Mouse (Mus musculus) spleen, adult 2 months (tissue): ENCODE measurements around the gene Tmem139. TPM values are rescaled to one million over a fixed set of nuclear protein-coding genes. Genes with fewer than 3 reads are reported as not detected.

Experiments
- DNase-seq, 2 experiments: peaks; one replicate each; pipeline versions ENCODE4 v3.0.0 to v3.0.0-alpha.2; 2012 to 2021; ENCODE audit warnings: low spot score in 2 of 2, low read depth in 1 of 2
- H3K27ac ChIP-seq: fragments of 200-500 bp; 2 replicates; pipeline ENCODE4 v1.5.1; 2012; ENCODE audit warnings: low read length, inconsistent platforms; ENCODE audit not compliant: insufficient read depth
- H3K27me3 ChIP-seq: fragments of 200-500 bp; 2 replicates; pipeline ENCODE4 v1.6.1; 2012; ENCODE audit warnings: mild to moderate bottlenecking, moderate library complexity, low read length, inconsistent platforms; ENCODE audit not compliant: control insufficient read depth, insufficient read depth
- H3K36me3 ChIP-seq: fragments of 200-500 bp; 2 replicates; pipeline ENCODE4 v1.6.1; 2012; ENCODE audit warnings: mild to moderate bottlenecking, low read length, inconsistent platforms; ENCODE audit not compliant: control insufficient read depth, insufficient read depth
- H3K4me1 ChIP-seq: fragments of 200-500 bp; 2 replicates; pipeline ENCODE4 v1.6.1; 2011; ENCODE audit warnings: inconsistent platforms; ENCODE audit not compliant: control insufficient read depth, insufficient read depth, insufficient read length
- H3K4me3 ChIP-seq: fragments of 200-500 bp; 2 replicates; pipeline ENCODE4 v1.5.1; 2011; ENCODE audit warnings: mild to moderate bottlenecking, inconsistent platforms; ENCODE audit not compliant: insufficient read depth, insufficient read length; ENCODE audit errors: extremely low read depth
- CTCF ChIP-seq: fragments of 200-500 bp; IDR thresholded peaks from 2 replicates; pipeline ENCODE4 v1.5.1; 2011; ENCODE audit warnings: mild to moderate bottlenecking, inconsistent platforms; ENCODE audit not compliant: insufficient read depth, insufficient read length, insufficient replicate concordance; ENCODE audit errors: extremely low read depth
- POLR2A ChIP-seq: fragments of 200-500 bp; IDR thresholded peaks from 2 replicates; pipeline ENCODE4 v1.6.1; 2011; ENCODE audit warnings: low read depth, low read length, inconsistent platforms
- WGBS: fragments of 180-500 bp; shearing (Covaris S2); methylation state at CpG from one replicate; pipeline ENCODE4 v1.1.7; 2018; 5-methylcytosine and 5-hydroxymethylcytosine counted together
- polyA plus RNA-seq: library from polyadenylated mRNA; depleted of rRNA; stranded (reverse); fragments of >200 nt; gene quantifications from 2 replicates; pipeline ENCODE4 v1.2.3, GENCODE M21; 2012

Gene Tmem139
- polyA plus RNA-seq, 1 experiment = not detected

DNA sequence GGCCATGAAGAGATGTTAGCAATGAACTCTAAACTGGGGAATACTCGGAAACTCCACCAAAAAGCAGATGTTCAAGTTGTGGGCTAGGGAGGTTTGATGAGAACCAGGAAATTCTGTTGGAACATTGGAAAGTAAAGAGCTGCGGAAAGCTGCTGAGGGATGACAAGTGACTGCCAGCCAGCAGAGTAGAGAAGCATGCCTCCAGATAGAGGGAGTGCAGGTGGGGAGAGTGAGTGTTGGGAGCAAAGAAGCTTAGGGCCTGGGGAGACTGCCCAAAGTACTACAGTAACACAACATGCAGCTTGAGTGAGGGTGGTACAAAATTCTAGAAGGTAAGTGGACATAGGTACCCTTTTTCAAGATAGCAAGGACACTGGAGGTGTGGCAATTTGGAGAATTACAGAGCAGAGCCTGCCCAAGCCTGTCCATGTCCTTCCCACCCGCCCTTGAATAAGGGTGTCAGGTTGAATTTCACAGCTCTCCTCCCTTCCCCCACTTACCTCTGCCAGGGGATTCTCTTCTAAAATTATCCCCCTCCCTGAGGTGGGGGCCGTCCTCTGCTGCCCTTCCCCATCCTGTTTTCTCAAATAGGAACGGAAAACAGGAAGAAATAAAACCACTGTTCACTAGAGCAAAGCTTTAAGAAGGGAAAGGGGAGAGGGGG is 21.2 kb downstream of the Tmem139 start:
- Histone ChIP-seq H3K27me3 (no peaks in the 10 kb centered on the region), H3K4me1 (no peaks in the 10 kb centered on the region; the same call in 1 of the 2 replicates), H3K27ac (no peak overlapping the region), H3K4me3 (no peak overlapping the region), H3K36me3 (peaks cover 32% of the 10 kb centered on the region)
- 61% methylated on average over 5 of the region's 5 CpGs for WGBS
- TF ChIP-seq POLR2A = no peak
- TF ChIP-seq CTCF = no peak
- no peak for DNase-seq

DNA sequence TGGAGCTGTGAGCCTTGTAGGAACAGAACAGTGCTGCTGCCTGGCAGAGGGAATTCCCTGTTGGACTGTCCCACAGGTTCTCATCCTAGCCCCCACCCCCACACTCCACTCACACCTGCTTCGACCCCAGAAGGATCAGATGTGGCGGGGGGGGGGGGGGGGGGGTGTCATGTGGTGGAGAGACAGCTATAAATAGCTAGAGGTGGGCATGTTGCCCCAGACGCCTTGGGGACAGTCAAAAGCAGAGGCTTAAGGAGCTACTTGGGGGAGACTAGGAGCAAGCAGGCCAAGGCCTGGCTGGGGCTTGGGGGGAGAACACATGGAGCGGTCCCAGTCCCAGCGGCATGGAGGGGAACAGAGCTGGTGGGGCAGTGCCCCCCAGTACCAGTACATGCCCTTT is 24.7 kb downstream of the Tmem139 start, which contains the start of gene Clcn1:
Clcn1 (plus strand) TSS at position 238 of the 400 bp plus-strand sequence.
- WGBS = 67% methylated on average over 5 of the region's 5 CpGs
- Histone ChIP-seq H3K36me3 (peaks cover 12% of the 10 kb centered on the region), H3K27ac (no peak within 1 kb of the TSS), H3K4me1 (no peaks in the 10 kb centered on the region; the same call in 1 of the 2 replicates), H3K4me3 (no peak within 1 kb of the TSS), H3K27me3 (no peaks in the 10 kb centered on the region)
- TF ChIP-seq CTCF (no peak), POLR2A (no peak)
- DNase-seq = no peak

DNA sequence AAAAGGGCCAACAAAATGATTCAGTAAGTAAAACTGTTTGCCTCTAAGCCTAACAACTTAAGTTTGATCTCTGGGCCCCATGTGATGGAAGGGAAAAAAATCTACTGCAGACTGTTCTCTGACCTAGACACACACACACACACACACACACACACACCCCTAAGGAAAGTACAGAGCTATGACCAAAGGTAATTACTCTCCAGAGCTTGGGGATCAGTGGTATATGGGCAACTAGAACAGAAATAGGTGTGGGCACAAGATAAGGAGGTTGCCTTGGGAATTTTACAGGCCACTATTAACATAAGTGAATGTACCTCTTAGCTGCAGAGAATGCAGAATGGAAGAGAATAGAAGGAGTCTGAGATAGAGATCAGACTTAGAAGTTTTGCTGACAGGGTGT is 25.8 kb downstream of the Tmem139 start:
- Histone ChIP-seq H3K4me3 (no peak overlapping the region), H3K27me3 (no peaks in the 10 kb centered on the region), H3K27ac (no peak overlapping the region), H3K36me3 (peaks cover 6% of the 10 kb centered on the region), H3K4me1 (no peaks in the 10 kb centered on the region; the same call in 1 of the 2 replicates)
- DNase-seq = no peak
- TF ChIP-seq CTCF (no peak), POLR2A (no peak)

DNA sequence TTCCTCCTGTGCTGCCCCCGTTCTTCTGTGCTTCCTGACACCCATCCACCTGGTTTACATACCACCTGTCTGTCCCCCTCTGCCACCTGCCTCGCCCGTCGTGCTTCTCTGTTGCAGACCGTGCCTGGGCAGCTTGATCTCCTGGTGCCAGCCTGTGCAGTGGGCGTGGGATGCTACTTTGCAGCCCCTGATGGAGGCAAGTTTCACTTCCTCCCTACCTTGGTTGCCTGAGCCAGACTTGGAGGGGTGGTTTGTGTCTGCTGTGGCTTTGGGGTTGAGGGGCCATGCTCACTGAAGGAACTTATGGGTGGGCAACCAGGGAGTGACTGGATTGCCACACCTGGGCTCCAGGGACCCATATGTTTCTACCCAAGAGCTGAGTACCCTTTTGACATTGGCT is 31.6 kb downstream of the Tmem139 start:
- Histone ChIP-seq H3K4me1 (peaks cover 9% of the 10 kb centered on the region; the same call in 1 of the 2 replicates), H3K36me3 (no peaks in the 10 kb centered on the region), H3K27ac (no peak overlapping the region), H3K4me3 (no peak overlapping the region), H3K27me3 (no peaks in the 10 kb centered on the region)
- WGBS = 19% methylated on average over 6 of the region's 6 CpGs
- peak; percentile 5 to 53 for DNase-seq
- TF ChIP-seq POLR2A = no peak
- TF ChIP-seq CTCF = no peak

DNA sequence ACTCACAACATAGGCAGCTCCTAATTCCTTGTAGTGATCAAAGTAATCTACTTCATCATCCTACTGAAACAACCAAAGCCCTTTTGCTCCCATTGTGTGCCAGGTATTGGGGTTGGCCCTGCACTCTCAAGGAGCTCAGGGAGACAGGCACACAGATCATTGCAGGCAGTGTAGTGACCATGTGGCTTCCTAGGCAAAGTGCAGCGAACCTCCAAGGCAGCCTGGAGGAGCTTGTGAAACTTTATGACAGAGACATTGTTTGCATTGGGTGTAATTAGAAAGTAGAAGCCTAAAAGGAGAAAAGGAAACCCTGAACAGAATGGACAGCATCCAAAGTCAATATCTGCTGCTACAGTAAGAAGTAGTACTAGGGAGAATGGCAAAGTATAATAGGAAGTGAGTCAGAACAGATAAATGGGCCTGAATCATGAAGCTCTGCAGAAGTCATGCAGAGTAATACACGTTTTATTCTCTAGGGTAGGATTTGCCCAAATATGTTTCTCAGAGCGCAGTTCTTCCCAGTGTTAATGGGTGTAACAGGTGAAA is 33.9 kb downstream of the Tmem139 start:
- 77% methylated on average over 3 of the region's 3 CpGs for WGBS
- no peaks in the 10 kb centered on the region for H3K27me3 ChIP-seq
- DNase-seq = no peak
- no peak overlapping the region for H3K4me3 ChIP-seq
- H3K36me3 ChIP-seq = no peaks in the 10 kb centered on the region
- no peak overlapping the region for H3K27ac ChIP-seq
- peaks cover 9% of the 10 kb centered on the region; the same call in 1 of the 2 replicates for H3K4me1 ChIP-seq
- TF ChIP-seq CTCF = no peak

DNA sequence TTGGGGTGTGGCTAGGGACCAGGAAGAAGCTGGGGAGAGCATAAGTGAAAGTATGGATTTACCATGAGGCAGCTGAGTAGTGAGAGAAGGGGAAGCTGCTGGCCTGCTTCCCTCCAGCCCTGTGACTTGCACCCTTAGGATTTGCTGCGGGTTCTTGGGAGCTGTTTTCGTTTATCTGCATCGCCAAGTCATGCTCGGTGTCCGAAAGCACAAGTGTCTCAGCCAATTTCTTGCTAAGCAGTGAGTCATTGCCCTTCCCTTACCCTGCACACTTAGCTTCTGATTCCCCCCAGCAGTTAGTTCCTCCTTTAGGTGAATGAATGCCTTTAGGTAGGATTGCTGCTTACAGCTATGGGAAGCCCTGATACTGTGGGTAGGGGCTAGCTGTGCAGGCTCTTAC is 37.6 kb downstream of the Tmem139 start:
- WGBS = 47% methylated on average over 5 of the region's 5 CpGs
- no peaks in the 10 kb centered on the region for H3K36me3 ChIP-seq
- H3K27me3 ChIP-seq = no peaks in the 10 kb centered on the region
- TF ChIP-seq CTCF = no peak
- no peak for TF ChIP-seq POLR2A
- H3K4me3 ChIP-seq = no peak overlapping the region
- no peak for DNase-seq
- no peak overlapping the region for H3K27ac ChIP-seq
- no peaks in the 10 kb centered on the region for H3K4me1 ChIP-seq

DNA sequence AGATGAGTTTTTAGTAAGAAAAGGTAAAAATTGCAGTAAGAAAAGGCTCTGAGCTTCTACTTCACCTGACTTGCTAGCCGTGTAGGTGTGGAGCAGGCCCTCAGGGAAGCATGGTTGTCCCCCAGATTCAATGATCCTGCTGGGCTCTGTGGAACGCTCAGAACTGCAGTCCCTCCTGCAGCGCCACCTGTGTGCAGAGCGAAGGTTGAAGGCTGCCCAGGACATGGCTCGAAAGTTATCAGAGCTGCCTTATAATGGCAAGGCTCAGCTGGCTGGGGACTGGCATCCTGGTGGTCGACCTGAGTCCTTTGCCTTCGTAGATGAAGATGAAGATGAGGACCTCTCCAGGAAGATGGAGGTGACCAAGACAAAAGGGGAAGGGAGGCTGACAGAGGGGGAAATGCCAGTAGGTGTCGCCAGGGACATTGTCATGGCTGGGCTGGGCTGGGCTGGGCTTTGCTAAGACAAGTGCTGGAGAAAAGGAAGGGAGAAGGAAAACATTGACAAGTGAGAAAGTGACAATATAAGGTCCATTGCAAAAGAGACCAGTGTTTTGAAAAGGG is 48.1 kb downstream of the Tmem139 start:
- no peak for TF ChIP-seq POLR2A
- peak; percentile 7; the same call in 1 of the 2 replicates for TF ChIP-seq CTCF
- DNase-seq = no peak
- 73% methylated on average over 8 of the region's 8 CpGs for WGBS

More for the DNA sequence above, 48.1 kb downstream of the Tmem139 start:
- H3K4me3 ChIP-seq = no peak overlapping the region
- H3K4me1 ChIP-seq = peaks cover 2% of the 10 kb centered on the region; the same call in 1 of the 2 replicates
- no peak overlapping the region for H3K27ac ChIP-seq
- no peaks in the 10 kb centered on the region for H3K36me3 ChIP-seq
- H3K27me3 ChIP-seq = no peaks in the 10 kb centered on the region
